Mouse (Mus musculus): ENCODE results near the gene Zc3h8.

GRCm38 (mm10) chr2:128903661-128904060 is 40.2 kb downstream of the Zc3h8 start:
- TF ChIP-seq CTCF (IDR thresholded peaks at IDR 0.05; ENCODE audit: low read depth, low read length) (no peak), POLR2AphosphoS5 (IDR thresholded peaks at IDR 0.05; ENCODE audit: insufficient replicate concordance, low read depth, low read length) (no peak), GATA1 (IDR thresholded peaks at IDR 0.05; ENCODE audit: borderline replicate concordance, low read length) (no peak)

Measured in G1E (cell line).